Mouse (Mus musculus) lung, embryonic 15.5 days (tissue): ENCODE data around the gene Gng3. TPM values are rescaled to one million over a fixed set of nuclear protein-coding genes. Genes with fewer than 3 reads are reported as not detected.

ENCODE experiments used
- ATAC-seq: fragments of 200-750 bp; cut with Nextera tagmentation; 2 replicates; pipeline ENCODE4 v1.8.0; 2017; ENCODE audit warnings: moderate number of reproducible peaks, borderline replicate concordance; ENCODE audit not compliant: low FRiP score, low TSS enrichment; ENCODE audit errors: extremely low read depth
- H3K27ac ChIP-seq: fragments of 300-500 bp; sonication (generic); 2 replicates; pipeline ENCODE4 v1.5.1; 2015; ENCODE audit warnings: moderate library complexity, mild to moderate bottlenecking, inconsistent platforms
- H3K27me3 ChIP-seq: fragments of 300-500 bp; sonication (generic); 2 replicates; pipeline ENCODE4 v1.6.1; 2015; ENCODE audit warnings: inconsistent platforms
- H3K36me3 ChIP-seq: fragments of 300-500 bp; sonication (generic); 2 replicates; pipeline ENCODE4 v1.6.1; 2015; ENCODE audit warnings: inconsistent platforms
- H3K4me1 ChIP-seq: fragments of 300-500 bp; sonication (generic); 2 replicates; pipeline ENCODE4 v1.6.1; 2015; ENCODE audit warnings: inconsistent platforms
- H3K4me2 ChIP-seq: fragments of 300-500 bp; sonication (generic); 2 replicates; pipeline ENCODE4 v1.6.1; 2015; ENCODE audit warnings: inconsistent platforms, mild to moderate bottlenecking, moderate library complexity
- H3K4me3 ChIP-seq: fragments of 300-500 bp; sonication (generic); 2 replicates; pipeline ENCODE4 v1.5.1; 2015; ENCODE audit warnings: mild to moderate bottlenecking, inconsistent platforms
- H3K9ac ChIP-seq: fragments of 300-500 bp; sonication (generic); 2 replicates; pipeline ENCODE4 v1.6.1; 2015; ENCODE audit warnings: inconsistent platforms
- H3K9me3 ChIP-seq: fragments of 300-500 bp; sonication (generic); 2 replicates; pipeline ENCODE4 v1.6.1; 2016; ENCODE audit warnings: inconsistent platforms
- WGBS: fragments of 180-500 bp; shearing (Covaris S2); methylation state at CpG from one replicate; pipeline ENCODE4 v1.1.7; 2015; 5-methylcytosine and 5-hydroxymethylcytosine counted together
- polyA plus RNA-seq: library from polyadenylated mRNA; unstranded; fragments of >200 nt; fragmentation: Nextera tagmentation; extraction: Ambion mirVana; gene quantifications from 2 replicates; pipeline ENCODE4 v1.2.1, GENCODE M21; 2015

Gng3 gene
- polyA plus RNA-seq, 1 experiment from 2014 or later = 2.5 TPM

DNA sequence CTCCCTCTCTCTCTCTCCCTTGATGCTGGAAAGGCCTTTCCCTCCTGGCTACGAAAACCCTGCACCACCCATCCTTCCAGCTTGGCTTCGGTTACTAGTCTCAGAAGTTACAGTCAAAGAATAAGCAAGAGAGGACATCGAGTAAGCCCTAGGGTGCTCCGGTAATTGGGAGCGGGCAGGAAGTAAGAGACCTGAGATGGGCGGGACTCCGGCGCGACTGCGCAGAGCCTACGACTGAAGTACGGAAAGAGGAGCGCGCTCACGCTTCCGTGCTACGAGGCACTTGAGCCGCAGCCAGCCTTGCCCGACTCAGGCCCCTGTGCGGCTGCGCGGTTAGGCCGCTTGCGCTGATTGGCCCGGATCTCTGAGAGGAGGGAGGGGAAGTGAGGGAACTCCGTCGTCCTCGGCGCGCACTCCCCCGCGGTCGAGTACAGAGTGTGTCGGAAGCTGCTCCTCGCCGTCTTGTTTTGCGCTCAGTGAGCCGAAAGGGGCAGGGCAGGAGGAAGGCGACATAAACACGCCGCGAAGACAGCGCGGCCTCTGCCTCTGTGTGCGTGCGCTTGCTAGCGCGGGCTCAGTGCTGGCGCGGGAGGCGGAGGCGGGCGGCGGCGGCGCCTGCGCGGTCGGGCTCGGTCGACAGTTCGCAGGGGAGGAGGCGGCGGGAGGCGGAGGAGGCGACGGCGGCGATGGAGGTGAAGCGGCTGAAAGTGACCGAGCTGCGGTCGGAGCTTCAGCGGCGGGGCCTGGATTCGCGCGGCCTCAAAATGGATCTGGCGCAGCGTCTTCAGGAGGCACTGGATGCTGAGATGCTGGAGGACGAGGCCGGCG is 19.2 kb downstream of the Gng3 start, which contains the start of gene Hnrnpul2:
Hnrnpul2 (plus strand) TSS at position 415 of the 828 bp plus-strand sequence.
- ATAC-seq = peak; percentile 96
- Histone ChIP-seq H3K27ac (peak within 1 kb of the TSS; percentile 100), H3K4me2 (peak within 1 kb of the TSS; percentile 66), H3K9ac (peak within 1 kb of the TSS; percentile 97), H3K4me3 (peak within 1 kb of the TSS; percentile 96), H3K27me3 (no peaks in the 10 kb centered on the region), H3K9me3 (no peaks in the 10 kb centered on the region), H3K36me3 (peaks cover 32% of the 10 kb centered on the region), H3K4me1 (peaks cover 37% of the 10 kb centered on the region)
- WGBS = under 1% methylated on average over 80 of the region's 83 CpGs

DNA sequence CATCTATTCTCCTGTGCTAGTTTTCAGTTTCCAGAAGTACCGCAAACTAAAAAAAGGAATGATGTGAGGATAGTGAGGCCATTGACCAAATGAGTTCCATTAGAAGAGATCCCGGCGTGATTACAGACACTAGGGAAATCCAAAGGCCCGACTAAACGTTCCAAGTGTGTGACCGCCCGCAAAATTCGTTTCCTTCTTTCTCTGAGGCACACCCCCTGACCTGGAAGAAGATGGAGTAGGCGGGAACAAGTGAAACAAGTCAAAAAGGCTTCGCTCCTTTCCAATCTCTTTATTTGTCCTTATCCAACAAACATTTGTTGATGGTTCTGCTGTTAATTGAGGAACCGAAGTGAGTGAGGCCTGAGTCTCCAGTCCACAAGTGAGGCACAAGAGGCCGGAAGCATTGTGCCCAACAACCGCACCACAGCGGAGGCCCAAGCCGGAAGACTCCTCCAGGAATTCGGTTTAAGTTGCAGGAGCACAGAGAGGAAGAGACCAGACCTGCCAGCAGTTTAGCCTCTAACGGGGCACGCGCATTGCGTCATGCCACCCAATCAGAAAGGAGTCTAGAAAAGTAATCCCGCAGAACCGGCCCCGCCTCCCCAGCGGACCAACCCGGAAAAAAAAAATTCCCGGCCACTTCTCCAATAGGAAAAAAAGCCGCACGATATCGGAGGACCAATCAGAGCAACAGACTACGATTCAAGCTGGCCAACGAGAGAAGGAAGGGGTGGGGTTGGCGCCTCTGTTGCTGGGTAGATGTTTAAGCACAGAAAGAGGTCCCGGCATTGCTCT is 20.0 kb downstream of the Gng3 start, which contains the start of gene Ttc9c:
Ttc9c (minus strand) TSS at position 533 of the 795 bp plus-strand sequence.
- peak within 1 kb of the TSS; percentile 66 for H3K4me2 ChIP-seq
- peak within 1 kb of the TSS; percentile 97 for H3K9ac ChIP-seq
- peak within 1 kb of the TSS; percentile 100 for H3K27ac ChIP-seq
- no peaks in the 10 kb centered on the region for H3K9me3 ChIP-seq
- peak within 1 kb of the TSS; percentile 96 for H3K4me3 ChIP-seq
- H3K36me3 ChIP-seq = peaks cover 31% of the 10 kb centered on the region
- peak; percentile 92 for ATAC-seq
- no peaks in the 10 kb centered on the region for H3K27me3 ChIP-seq
- under 1% methylated on average over 33 of the region's 33 CpGs for WGBS
- H3K4me1 ChIP-seq = peaks cover 37% of the 10 kb centered on the region

- H3K4me1 ChIP-seq = peaks cover 37% of the 10 kb centered on the region
- 14% methylated on average over 14 of the region's 14 CpGs for WGBS
- peaks cover 31% of the 10 kb centered on the region for H3K36me3 ChIP-seq
- ATAC-seq = no peak
- H3K4me3 ChIP-seq = peak overlapping the region; percentile 96
- no peaks in the 10 kb centered on the region for H3K9me3 ChIP-seq
- H3K27me3 ChIP-seq = no peaks in the 10 kb centered on the region
- H3K27ac ChIP-seq = peak overlapping the region; percentile 100
- peak overlapping the region; percentile 66 for H3K4me2 ChIP-seq
- peak overlapping the region; percentile 72 for H3K9ac ChIP-seq
These were observed 20.6 kb downstream of the Gng3 start for GRCm38 (mm10) chr19:8818301-8818798.

- peaks cover 25% of the 10 kb centered on the region for H3K4me1 ChIP-seq
- no peak overlapping the region for H3K9ac ChIP-seq
- H3K9me3 ChIP-seq = no peaks in the 10 kb centered on the region
- no peak overlapping the region for H3K27ac ChIP-seq
- H3K4me2 ChIP-seq = peak overlapping the region; percentile 66; the same call in 1 of the 2 replicates
- H3K36me3 ChIP-seq = peaks cover 37% of the 10 kb centered on the region
- WGBS = 68% methylated on average over 3 of the region's 3 CpGs
- no peaks in the 10 kb centered on the region for H3K27me3 ChIP-seq
- peak overlapping the region; percentile 9; the same call in 1 of the 2 replicates for H3K4me3 ChIP-seq
- ATAC-seq = no peak
These were observed 22.0 kb downstream of the Gng3 start for GRCm38 (mm10) chr19:8817001-8817400.

DNA sequence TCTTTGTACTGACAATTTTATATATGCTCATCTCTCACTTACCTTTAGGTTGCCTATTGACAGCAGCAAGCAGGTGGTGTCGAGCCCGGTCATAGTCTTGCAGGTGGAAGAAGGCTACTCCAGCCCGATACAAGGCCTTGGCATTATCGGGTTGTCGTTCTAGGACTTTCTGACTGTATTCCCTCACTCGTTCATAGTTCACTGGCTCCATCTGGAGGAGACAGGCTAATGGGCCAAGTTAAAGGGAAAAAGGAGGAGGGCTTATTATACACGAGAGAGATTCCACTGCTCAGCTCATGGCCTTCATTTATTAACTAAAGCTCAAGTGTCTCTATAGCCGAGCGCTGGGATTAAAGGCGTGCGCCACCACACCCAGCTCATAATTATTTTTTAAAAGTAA is 23.2 kb downstream of the Gng3 start:
- H3K9ac ChIP-seq = no peak overlapping the region

DNA sequence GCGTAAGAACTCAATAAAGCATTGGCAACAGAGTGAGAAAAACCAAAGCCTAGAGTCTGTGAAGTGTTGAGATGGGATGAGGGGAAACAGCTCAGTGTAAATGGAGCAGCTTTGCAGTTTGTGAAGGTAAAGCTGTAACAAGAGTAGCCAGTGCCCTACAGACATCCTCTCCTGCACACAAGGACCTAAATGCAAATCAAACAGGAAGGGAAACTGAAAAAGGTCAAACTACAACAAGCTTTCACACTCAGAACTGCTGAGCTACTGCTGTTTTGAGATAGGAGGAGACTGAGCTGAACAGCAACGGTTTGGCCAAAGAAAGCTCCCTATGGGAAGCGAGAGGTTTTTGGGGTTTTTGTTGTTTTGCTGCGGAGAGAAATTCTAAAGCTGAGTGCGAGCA is 32.2 kb downstream of the Gng3 start:
- WGBS = 93% methylated on average over 5 of the region's 5 CpGs
- no peak for ATAC-seq
- H3K27me3 ChIP-seq = no peaks in the 10 kb centered on the region
- peaks cover 8% of the 10 kb centered on the region for H3K4me1 ChIP-seq
- H3K9ac ChIP-seq = no peak overlapping the region
- H3K27ac ChIP-seq = no peak overlapping the region
- H3K4me2 ChIP-seq = no peak overlapping the region
- H3K9me3 ChIP-seq = no peaks in the 10 kb centered on the region
- peaks cover 53% of the 10 kb centered on the region for H3K36me3 ChIP-seq
- H3K4me3 ChIP-seq = no peak overlapping the region

More for the DNA sequence above, 23.2 kb downstream of the Gng3 start:
- H3K36me3 ChIP-seq = peaks cover 46% of the 10 kb centered on the region
- H3K4me1 ChIP-seq = peaks cover 22% of the 10 kb centered on the region
- 69% methylated on average over 11 of the region's 11 CpGs for WGBS
- H3K27me3 ChIP-seq = no peaks in the 10 kb centered on the region
- H3K9me3 ChIP-seq = no peaks in the 10 kb centered on the region
- H3K4me3 ChIP-seq = no peak overlapping the region
- H3K4me2 ChIP-seq = no peak overlapping the region
- no peak overlapping the region for H3K27ac ChIP-seq
- no peak for ATAC-seq

DNA sequence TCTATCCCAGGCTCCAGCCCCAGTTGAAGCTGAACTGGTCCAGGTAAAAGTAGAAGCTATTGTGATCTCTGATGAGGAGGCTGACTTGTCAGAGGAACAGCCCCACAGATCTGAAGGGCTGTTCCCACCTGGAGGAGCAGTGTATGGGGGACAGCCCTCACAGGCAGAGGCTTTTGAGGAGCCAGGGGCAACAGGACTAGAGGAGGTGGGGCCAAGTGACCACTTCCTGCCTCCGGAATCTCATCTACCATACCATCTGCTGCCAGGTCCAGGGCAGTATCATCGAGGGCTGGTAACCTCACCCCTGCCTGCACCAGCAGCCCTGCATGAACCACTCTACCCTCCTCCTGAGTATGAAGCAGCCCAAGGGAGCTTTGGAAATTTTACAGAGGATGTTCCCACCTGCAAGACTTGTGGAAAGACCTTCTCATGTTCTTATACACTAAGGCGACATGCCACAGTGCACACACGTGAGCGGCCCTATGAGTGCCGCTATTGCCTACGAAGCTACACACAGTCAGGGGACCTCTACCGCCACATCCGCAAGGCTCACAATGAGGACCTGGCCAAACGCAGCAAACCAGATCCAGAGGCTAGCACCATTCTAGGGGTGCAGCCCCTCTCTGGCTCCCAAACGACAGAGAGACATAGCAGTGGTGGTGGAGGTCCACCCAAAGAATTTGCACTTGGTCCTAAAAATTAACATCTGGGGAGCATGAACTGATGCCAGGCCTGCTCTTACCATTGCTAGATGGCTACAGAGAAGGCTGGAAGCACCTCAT is 34.9 kb downstream of the Gng3 start:
- Histone ChIP-seq H3K4me3 (no peak overlapping the region), H3K27ac (no peak overlapping the region), H3K9me3 (no peaks in the 10 kb centered on the region), H3K4me2 (no peak overlapping the region), H3K9ac (no peak overlapping the region), H3K27me3 (no peaks in the 10 kb centered on the region), H3K4me1 (peaks cover 11% of the 10 kb centered on the region), H3K36me3 (peaks cover 33% of the 10 kb centered on the region)
- 89% methylated on average over 11 of the region's 11 CpGs for WGBS
- ATAC-seq = no peak

DNA sequence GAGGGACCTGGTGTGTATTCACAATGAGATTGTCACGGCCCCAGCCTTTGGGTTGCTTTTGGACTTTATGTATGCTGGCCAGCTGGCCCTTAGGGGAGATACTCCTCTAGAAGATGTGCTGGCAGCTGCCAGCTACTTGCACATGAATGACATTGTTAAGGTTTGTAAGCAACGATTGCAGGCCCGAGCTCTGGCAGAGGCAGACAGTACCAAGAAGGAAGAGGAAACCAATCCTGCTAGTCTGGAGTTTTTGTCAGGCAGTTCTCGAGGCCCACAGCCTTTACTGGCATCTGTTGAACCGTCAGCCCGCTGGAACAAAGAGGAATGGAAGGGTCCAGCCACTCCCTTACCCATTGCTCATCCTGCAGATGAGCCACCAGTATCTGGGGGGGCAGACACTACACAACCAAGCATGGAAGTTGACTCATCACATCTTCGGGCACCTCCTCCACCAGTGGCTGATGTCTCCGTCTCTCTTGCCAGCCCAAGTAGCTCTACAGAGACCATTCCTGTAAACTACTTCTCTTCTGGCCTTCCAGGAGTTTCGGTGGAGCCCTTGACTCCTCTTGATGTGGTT is 35.7 kb downstream of the Gng3 start:
- WGBS = 88% methylated on average over 9 of the region's 9 CpGs
- H3K27me3 ChIP-seq = no peaks in the 10 kb centered on the region
- peaks cover 17% of the 10 kb centered on the region for H3K4me1 ChIP-seq
- H3K9ac ChIP-seq = 0 out of 2 replicates have a peak overlapping the region, but pooled peaks have one; percentile 24
- no peak for ATAC-seq
- H3K27ac ChIP-seq = peak overlapping the region; percentile 92
- peak overlapping the region; percentile 72 for H3K4me3 ChIP-seq
- H3K9me3 ChIP-seq = no peaks in the 10 kb centered on the region
- peaks cover 31% of the 10 kb centered on the region for H3K36me3 ChIP-seq
- H3K4me2 ChIP-seq = peak overlapping the region; percentile 87

GRCm38 (mm10) chr19:8802130-8802821 is 36.7 kb downstream of the Gng3 start, which contains the start of gene Zbtb3:
TSS of gene Zbtb3 (plus strand) at chr19:8802555.
- Histone ChIP-seq H3K4me2 (peak within 1 kb of the TSS; percentile 87), H3K27me3 (no peaks in the 10 kb centered on the region), H3K4me1 (peaks cover 22% of the 10 kb centered on the region), H3K4me3 (peak within 1 kb of the TSS; percentile 72), H3K9me3 (no peaks in the 10 kb centered on the region), H3K36me3 (peaks cover 22% of the 10 kb centered on the region; the same call in 1 of the 2 replicates), H3K27ac (peak within 1 kb of the TSS; percentile 92), H3K9ac (peak within 1 kb of the TSS; percentile 60)
- ATAC-seq = peak; percentile 97
- WGBS = under 1% methylated on average over 30 of the region's 30 CpGs

- no peak for ATAC-seq
- H3K4me3 ChIP-seq = peak overlapping the region; percentile 80
- no peaks in the 10 kb centered on the region for H3K27me3 ChIP-seq
- H3K4me2 ChIP-seq = peak overlapping the region; percentile 85
- H3K9ac ChIP-seq = no peak overlapping the region
- peaks cover 25% of the 10 kb centered on the region for H3K4me1 ChIP-seq
- H3K9me3 ChIP-seq = no peaks in the 10 kb centered on the region
- H3K27ac ChIP-seq = 0 out of 2 replicates have a peak overlapping the region, but pooled peaks have one; percentile 21
- peaks cover 17% of the 10 kb centered on the region for H3K36me3 ChIP-seq
These were observed 40.1 kb downstream of the Gng3 start for GRCm38 (mm10) chr19:8798947-8799315.
